Mouse (Mus musculus) heart, adult 2 months (tissue): Measurements from ENCODE around the gene A430033K04Rik.

Experiments
- EP300 ChIP-seq: fragments of 200-500 bp; IDR thresholded peaks from 2 replicates; pipeline ENCODE4 v1.6.1; 2011; ENCODE audit warnings: low read depth, low read length, control low read depth; ENCODE audit not compliant: insufficient read depth
- POLR2A ChIP-seq: fragments of 200-500 bp; IDR thresholded peaks from 2 replicates; pipeline ENCODE4 v1.6.1; 2011; ENCODE audit warnings: mild to moderate bottlenecking, low read depth, low read length, control low read depth; ENCODE audit not compliant: insufficient read depth

- TF ChIP-seq EP300: no peak
- TF ChIP-seq POLR2A: no peak
Measured at GRCm38 (mm10) chr5:138683821-138684220, 61.2 kb downstream of the A430033K04Rik start.
